Mouse (Mus musculus) layer of hippocampus, postnatal 10 days (tissue): ENCODE measurements around the gene Olfr476. TPM values are rescaled to one million over a fixed set of nuclear protein-coding genes. Genes with fewer than 3 reads are reported as not detected.
"Not testable (repeated sequence)": the region's sequence is repeated elsewhere in the genome, so short reads cannot be mapped to it uniquely, and the experiment has no call there.

Experiments
- DNase-seq, 2 experiments: peaks; one replicate each; pipeline ENCODE4 v3.0.0; 2021; ENCODE audit warnings: low spot score in 2 of 2
- long read RNA-seq: library from polyadenylated mRNA; stranded (forward); transcript quantifications from one replicate; pipeline ENCODE4 v2.0.0, GENCODE M21; 2023
- total RNA-seq, 2 experiments: library from RNA; stranded (reverse); gene quantifications; 2 replicates each; pipeline ENCODE4 v1.2.3; 2021

Olfr476 gene
- not detected for total RNA-seq
- long read RNA-seq: 0 reads

GRCm38 (mm10) chr7:107964503-107964902 is at the start of gene Olfr476:
Gene Olfr476, plus strand, starts transcription at chr7:107964803.
- no peak for DNase-seq

- DNase-seq: no peak
Observed at GRCm38 (mm10) chr7:107930146-107930545, 34.5 kb upstream of the Olfr476 start, which contains the start of gene Olfr473. Gene Olfr473, plus strand, starts transcription at chr7:107930446.

- not testable (repeated sequence) for DNase-seq
Observed at GRCm38 (mm10) chr7:107952539-107952938, 12.1 kb upstream of the Olfr476 start.

- no peak for DNase-seq
Observed at GRCm38 (mm10) chr7:107954343-107954742, 10.3 kb upstream of the Olfr476 start, which contains the start of gene Olfr474. Gene Olfr474, plus strand, starts transcription at chr7:107954643.

GRCm38 (mm10) chr7:107986393-107986792 is 21.8 kb downstream of the Olfr476 start, which contains the start of gene Olfr477:
Gene Olfr477, plus strand, starts transcription at chr7:107986693.
- no peak for DNase-seq

- DNase-seq: not testable (repeated sequence)
Observed at GRCm38 (mm10) chr7:108014256-108014655, 49.7 kb downstream of the Olfr476 start.

Other genes with a start within 250 kb of the Olfr476 start
- under 1 TPM in 1 of 2 experiments, not detected in 1; 0.30 TPM for gene Cyb5r2, start 206.8 kb upstream of the Olfr476 start, total RNA-seq
- not detected for gene Ovch2, start 163.6 kb upstream of the Olfr476 start, total RNA-seq
- gene Olfr467, start 152.5 kb upstream of the Olfr476 start, total RNA-seq: not detected
- not detected for gene Olfr469, start 139.3 kb upstream of the Olfr476 start, total RNA-seq
- gene Olfr470, start 117.3 kb upstream of the Olfr476 start, total RNA-seq: not detected
- gene Olfr472, start 66.9 kb upstream of the Olfr476 start, total RNA-seq: not detected
- gene Olfr473, start 34.4 kb upstream of the Olfr476 start, total RNA-seq: not detected
- not detected for gene Olfr474, start 10.2 kb upstream of the Olfr476 start, total RNA-seq
- gene Olfr477, start 21.9 kb downstream of the Olfr476 start, total RNA-seq: not detected
- gene Olfr478, start 69.2 kb downstream of the Olfr476 start, total RNA-seq: not detected
- not detected for gene Olfr479, start 85.9 kb downstream of the Olfr476 start, total RNA-seq
- gene Olfr480, start 102.5 kb downstream of the Olfr476 start, total RNA-seq: not detected
- gene Olfr481, start 115.1 kb downstream of the Olfr476 start, total RNA-seq: not detected
- gene Olfr482, start 132.8 kb downstream of the Olfr476 start, total RNA-seq: 1 to 10 TPM; 1.8 to 2.2 TPM
- not detected for gene Olfr483, start 136.0 kb downstream of the Olfr476 start, total RNA-seq
- gene Olfr484, start 162.6 kb downstream of the Olfr476 start, total RNA-seq: not detected
- not detected for gene Olfr485, start 195.1 kb downstream of the Olfr476 start, total RNA-seq
- not detected for gene Olfr486, start 207.9 kb downstream of the Olfr476 start, total RNA-seq
- not detected for gene Olfr487, start 249.8 kb downstream of the Olfr476 start, total RNA-seq